Mouse (Mus musculus): ENCODE results near the gene Gm49318.

- TF ChIP-seq EP300 (IDR thresholded peaks at IDR 0.05; ENCODE audit: low read depth) (no peak), CTCF (IDR thresholded peaks at IDR 0.05; ENCODE audit: low read depth) (peak; percentile 27; the same call in 1 of the 2 replicates)
Measured at GRCm38 (mm10) chr9:22070791-22071573, at the start of gene Gm49318, which contains the start of gene Zfp653.
